7 mouse cellular contexts compared by ENCODE assay signal in genomic region chr4:8380711-8381338, GRCm38 (mm10).
A peak's percentile ranks its signal among the peaks of the same experiment; 100 is the strongest.
DNase-seq lines count a peak whose midpoint lies in the region; ATAC-seq and TF ChIP-seq lines count a peak whose summit lies in the region.

No protein-coding gene starts in this region.

- no peak overlapping the region for H3K27ac ChIP-seq in liver, embryonic 11.5 days (ENCODE audit: low read depth, low read length)
- no peak overlapping the region for H3K27ac ChIP-seq in neural tube, embryonic 13.5 days (replicated peaks)

- no peaks in the 10 kb centered on the region for H3K9me3 ChIP-seq in liver, embryonic 11.5 days (ENCODE audit: control insufficient read depth, low read length)
- H3K9me3 ChIP-seq in neural tube, embryonic 13.5 days, result no peaks in the 10 kb centered on the region

- H3K9ac ChIP-seq in liver, embryonic 11.5 days (ENCODE audit: low read depth, low read length), result no peak overlapping the region
- no peak overlapping the region for H3K9ac ChIP-seq in neural tube, embryonic 13.5 days

- in situ Hi-C loops in Patski (cut with MboI; ENCODE audit: low pct_unique_long_range_greater_than_20kb), result loop anchor here (10.0 to 25.0 kb wide), 2 partner anchors 264 to 706 kb away; no protein-coding TSS in a partner anchor

- ATAC-seq in Patski, result peak; percentile 42
- peak; percentile 26; the same call in 1 of the 2 replicates for ATAC-seq in liver, embryonic 11.5 days (replicated peaks; ENCODE audit: low FRiP score)
- ATAC-seq in neural tube, embryonic 13.5 days (ENCODE audit: low read depth), result peak; percentile 80

- POLR2A ChIA-PET in Patski (lab: Charles Lee), result no interaction called here

- DNase-seq in CD8-positive naive resting alpha-beta T cell, adult 2 months (ENCODE audit: low read depth in 2 of 2, low spot score in 2 of 2), result peak; percentile 49 to 59
- DNase-seq in Patski (ENCODE audit: low read depth, low spot score), result peak; percentile 25
- peak; percentile 44 to 74 for DNase-seq in cerebellum, postnatal 36 days
- peak; percentile 43 for DNase-seq in gastrocnemius, postnatal 10 days
- DNase-seq in kidney, adult 18-20 months, result peak; percentile 44
- DNase-seq in liver, embryonic 11.5 days (ENCODE audit: low spot score), result no peak

- no peaks in the 10 kb centered on the region for H3K4me1 ChIP-seq in liver, embryonic 11.5 days (replicated peaks; ENCODE audit: control insufficient read depth, insufficient read depth, low read length)
- peaks cover 14% of the 10 kb centered on the region for H3K4me1 ChIP-seq in neural tube, embryonic 13.5 days (replicated peaks)

- H3K27me3 ChIP-seq in Patski, result no peaks in the 10 kb centered on the region
- H3K27me3 ChIP-seq in liver, embryonic 11.5 days (replicated peaks; ENCODE audit: control insufficient read depth, insufficient read depth, low read length), result no peaks in the 10 kb centered on the region
- H3K27me3 ChIP-seq in neural tube, embryonic 13.5 days, result no peaks in the 10 kb centered on the region

- no peak overlapping the region for H3K4me3 ChIP-seq in liver, embryonic 11.5 days (ENCODE audit: low read depth, low read length)
- no peak overlapping the region for H3K4me3 ChIP-seq in neural tube, embryonic 13.5 days

- H3K36me3 ChIP-seq in liver, embryonic 11.5 days (ENCODE audit: control insufficient read depth, insufficient read depth, low read length), result no peaks in the 10 kb centered on the region
- no peaks in the 10 kb centered on the region for H3K36me3 ChIP-seq in neural tube, embryonic 13.5 days

- CTCF ChIA-PET in Patski (lab: Charles Lee), result interaction anchor here (0.8 to 3.7 kb wide), 5 partner anchors 19 to 716 kb away, joined by 3 to 16 read pairs (median 3); no protein-coding TSS in a partner anchor

- 50% methylated on average over 5 of the region's 5 CpGs for WGBS in liver, embryonic 11.5 days
- WGBS in neural tube, embryonic 13.5 days, result 65% methylated on average over 5 of the region's 5 CpGs

- H3K4me2 ChIP-seq in liver, embryonic 11.5 days, result no peak overlapping the region
- H3K4me2 ChIP-seq in neural tube, embryonic 13.5 days, result no peak overlapping the region

- peak; percentile 60 for TF ChIP-seq CTCF in Patski (IDR thresholded peaks at IDR 0.05)

Comparison
In these comparisons a context has a peak if more than half of its experiments do, and no peak if none do; other contexts are left out.
1. ATAC-seq: peak in every context shown above with its lines; median percentile 80 in neural tube, embryonic 13.5 days; 42 in Patski; 26 in liver, embryonic 11.5 days.